ENCODE assay signal across 8 mouse cellular contexts in genomic region chr3:53202184-53202583, GRCm38 (mm10).
DNase-seq lines count a peak whose midpoint lies in the region; ATAC-seq and TF ChIP-seq lines count a peak whose summit lies in the region.
"Had no signal": no experiment of that assay in that cellular context is flagged by ENCODE, and none has a peak within 500 bp of the region (broad histone marks: within the 10 kb centered on the region; RNA-seq: fewer than 3 reads in every experiment).

No protein-coding gene starts in this region.

- 59% methylated on average over 6 of the region's 6 CpGs for WGBS in kidney, embryonic 14.5 days
- WGBS in cerebellum, adult 2 months: 6% methylated on average over 6 of the region's 6 CpGs
- WGBS in forebrain, embryonic 12.5 days: 60% methylated on average over 6 of the region's 6 CpGs
- 27% methylated on average over 6 of the region's 6 CpGs for WGBS in midbrain, embryonic 14.5 days

- H3K27ac ChIP-seq in kidney, embryonic 14.5 days (ENCODE audit: low read depth, low read length): peak overlapping the region; percentile 7; the same call in 1 of the 2 replicates
- H3K27ac ChIP-seq in cerebellum, adult 2 months (ENCODE audit: insufficient read depth, low read length): peak overlapping the region; percentile 30
- 0 out of 2 replicates have a peak overlapping the region, but pooled peaks have one; percentile 62 for H3K27ac ChIP-seq in forebrain, embryonic 12.5 days
- no peak overlapping the region; the same call in 1 of the 2 replicates for H3K27ac ChIP-seq in midbrain, embryonic 14.5 days (replicated peaks; ENCODE audit: low read depth, low read length)
- H3K27ac ChIP-seq: kidney, postnatal 0 days had no signal

- H3K4me2 ChIP-seq in kidney, embryonic 14.5 days (replicated peaks; ENCODE audit: low read depth, low read length): no peak overlapping the region
- no peak overlapping the region for H3K4me2 ChIP-seq in forebrain, embryonic 12.5 days
- no peak overlapping the region for H3K4me2 ChIP-seq in midbrain, embryonic 14.5 days (ENCODE audit: low read length)

- H3K9ac ChIP-seq in kidney, embryonic 14.5 days (ENCODE audit: low read depth, low read length): no peak overlapping the region
- no peak overlapping the region for H3K9ac ChIP-seq in forebrain, embryonic 12.5 days
- no peak overlapping the region for H3K9ac ChIP-seq in midbrain, embryonic 14.5 days (replicated peaks; ENCODE audit: low read length)

- no peak for ATAC-seq in kidney, embryonic 14.5 days (ENCODE audit: low FRiP score, low TSS enrichment)
- ATAC-seq in forebrain, embryonic 12.5 days (ENCODE audit: low FRiP score): no peak
- ATAC-seq in midbrain, embryonic 14.5 days (ENCODE audit: low FRiP score, low TSS enrichment): no peak

- peaks cover 19% of the 10 kb centered on the region for H3K4me1 ChIP-seq in kidney, embryonic 14.5 days (ENCODE audit: control insufficient read depth, insufficient read depth, low read length)
- peaks cover 44% of the 10 kb centered on the region for H3K4me1 ChIP-seq in cerebellum, adult 2 months (ENCODE audit: control insufficient read depth, insufficient read depth, low read length)
- peaks cover 34% of the 10 kb centered on the region for H3K4me1 ChIP-seq in forebrain, embryonic 12.5 days
- peaks cover 20% of the 10 kb centered on the region; the same call in 1 of the 2 replicates for H3K4me1 ChIP-seq in midbrain, embryonic 14.5 days (ENCODE audit: control insufficient read depth, insufficient read depth, low read length)

- no peaks in the 10 kb centered on the region for H3K36me3 ChIP-seq in kidney, embryonic 14.5 days (ENCODE audit: control insufficient read depth, insufficient read depth, low read length)
- no peaks in the 10 kb centered on the region for H3K36me3 ChIP-seq in forebrain, embryonic 12.5 days (replicated peaks)
- no peaks in the 10 kb centered on the region for H3K36me3 ChIP-seq in midbrain, embryonic 14.5 days (ENCODE audit: control insufficient read depth, insufficient read depth, low read length)

- H3K27me3 ChIP-seq in kidney, embryonic 14.5 days (ENCODE audit: control insufficient read depth, insufficient read depth, low read length): no peaks in the 10 kb centered on the region
- no peaks in the 10 kb centered on the region for H3K27me3 ChIP-seq in cerebellum, adult 2 months (ENCODE audit: control insufficient read depth, insufficient read depth, low read length)
- no peaks in the 10 kb centered on the region for H3K27me3 ChIP-seq in forebrain, embryonic 12.5 days
- H3K27me3 ChIP-seq in midbrain, embryonic 14.5 days (ENCODE audit: control insufficient read depth, insufficient read depth, low read length): no peaks in the 10 kb centered on the region

- DNase-seq in kidney, adult 8-10 months: no peak
- DNase-seq in cerebellum, adult 2 months: peak; percentile 83 to 92
- peak; percentile 37 for DNase-seq in midbrain, embryonic 14.5 days
- DNase-seq in testis, postnatal 14 days (ENCODE audit: low spot score): no peak
- no peak for DNase-seq in urinary bladder, postnatal 36 days (ENCODE audit: low spot score in 2 of 2)

- H3K9me3 ChIP-seq in kidney, embryonic 14.5 days (ENCODE audit: control insufficient read depth, low read length): no peaks in the 10 kb centered on the region
- no peaks in the 10 kb centered on the region for H3K9me3 ChIP-seq in forebrain, embryonic 12.5 days
- no peaks in the 10 kb centered on the region for H3K9me3 ChIP-seq in midbrain, embryonic 14.5 days (ENCODE audit: control insufficient read depth, low read length)

- TF ChIP-seq CTCF in cerebellum, adult 2 months (IDR thresholded peaks at IDR 0.05; ENCODE audit: borderline replicate concordance, insufficient read depth, low read depth, low read length): no peak

- no peak for TF ChIP-seq POLR2A in cerebellum, adult 2 months (IDR thresholded peaks at IDR 0.05; ENCODE audit: borderline replicate concordance, insufficient read depth, low read length)

- H3K4me3 ChIP-seq in kidney, embryonic 14.5 days (ENCODE audit: low read length): no peak overlapping the region
- no peak overlapping the region for H3K4me3 ChIP-seq in cerebellum, adult 2 months (replicated peaks; ENCODE audit: insufficient read depth, low read depth, low read length)
- H3K4me3 ChIP-seq in forebrain, embryonic 12.5 days (replicated peaks): no peak overlapping the region
- no peak overlapping the region for H3K4me3 ChIP-seq in midbrain, embryonic 14.5 days (replicated peaks; ENCODE audit: low read depth, low read length)

Comparison
In these comparisons a context has a peak if more than half of its experiments do, and no peak if none do; other contexts are left out.
1. DNase-seq: peak in cerebellum, adult 2 months (2 of 2) and midbrain, embryonic 14.5 days (single experiment); none in kidney, adult 8-10 months (0 of 2), testis, postnatal 14 days (single experiment) and urinary bladder, postnatal 36 days (0 of 2).